In the genomic region with DNA sequence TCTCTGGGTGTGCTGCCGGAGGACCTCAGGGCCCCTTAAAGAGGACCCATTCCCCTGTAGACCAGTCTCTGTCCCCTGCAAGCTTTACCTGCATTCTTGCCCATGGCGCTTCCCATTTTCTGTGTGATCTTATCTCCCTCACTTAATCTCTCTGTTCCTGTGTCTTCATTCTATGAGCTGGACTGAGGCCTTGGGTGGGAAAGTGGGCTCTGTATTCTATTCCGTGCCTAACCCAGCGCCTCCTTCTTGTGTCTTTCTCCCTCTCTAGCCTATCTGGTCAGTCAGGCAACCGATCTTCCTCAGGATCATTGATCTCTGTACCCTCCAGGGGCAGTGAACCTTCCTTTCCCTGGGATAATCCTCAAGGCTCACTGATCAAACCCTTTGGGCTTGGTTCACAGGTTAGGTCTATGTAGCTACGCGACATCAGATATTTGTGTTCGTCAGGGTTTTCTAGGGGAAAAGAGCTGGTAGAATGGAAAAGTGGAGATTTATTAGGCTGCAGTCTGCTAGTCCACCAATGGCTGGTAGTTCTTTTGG, we compare ENCODE assay signal across 8 mouse cellular contexts. TPM values are rescaled to one million over a fixed set of nuclear protein-coding genes. Genes with fewer than 3 reads are reported as not detected.
DNase-seq lines count a peak whose midpoint lies in the region; ATAC-seq and TF ChIP-seq lines count a peak whose summit lies in the region.

No protein-coding gene starts in this region.

- ATAC-seq in neural tube, embryonic 11.5 days (ENCODE audit: insufficient read depth, low FRiP score, low TSS enrichment), result no peak
- ATAC-seq in forebrain, embryonic 12.5 days (ENCODE audit: low FRiP score), result no peak; the same call in 1 of the 2 replicates
- ATAC-seq in limb, embryonic 14.5 days (ENCODE audit: low FRiP score, low read depth), result no peak
- ATAC-seq in stomach, embryonic 16.5 days (ENCODE audit: insufficient read depth, low FRiP score), result no peak

- peak overlapping the region; percentile 66 for H3K4me2 ChIP-seq in neural tube, embryonic 11.5 days (ENCODE audit: low read depth)
- peak overlapping the region; percentile 83 for H3K4me2 ChIP-seq in forebrain, embryonic 12.5 days
- H3K4me2 ChIP-seq in limb, embryonic 14.5 days (replicated peaks; ENCODE audit: low read depth, low read length, severe bottlenecking), result peak overlapping the region; percentile 96
- H3K4me2 ChIP-seq in stomach, embryonic 16.5 days (ENCODE audit: low read depth, low read length), result peak overlapping the region; percentile 84

- no peaks in the 10 kb centered on the region; the same call in 1 of the 2 replicates for H3K9me3 ChIP-seq in neural tube, embryonic 11.5 days (ENCODE audit: control insufficient read depth, low read length)
- H3K9me3 ChIP-seq in forebrain, embryonic 12.5 days, result no peaks in the 10 kb centered on the region
- no peaks in the 10 kb centered on the region for H3K9me3 ChIP-seq in limb, embryonic 14.5 days (ENCODE audit: control insufficient read depth, low read length)
- H3K9me3 ChIP-seq in stomach, embryonic 16.5 days (replicated peaks; ENCODE audit: control insufficient read depth, low read length), result no peaks in the 10 kb centered on the region; the same call in 1 of the 2 replicates

- peak overlapping the region; percentile 65 for H3K4me3 ChIP-seq in neural tube, embryonic 11.5 days (ENCODE audit: low read depth, low read length)
- H3K4me3 ChIP-seq in forebrain, embryonic 12.5 days (replicated peaks), result peak overlapping the region; percentile 85
- peak overlapping the region; percentile 68 for H3K4me3 ChIP-seq in limb, embryonic 14.5 days (replicated peaks; ENCODE audit: low read length)
- H3K4me3 ChIP-seq in stomach, embryonic 16.5 days (replicated peaks; ENCODE audit: low read length), result peak overlapping the region; percentile 83

- H3K27ac ChIP-seq in neural tube, embryonic 11.5 days (ENCODE audit: low read depth, low read length), result no peak overlapping the region
- 0 out of 2 replicates have a peak overlapping the region, but pooled peaks have one; percentile 42 for H3K27ac ChIP-seq in forebrain, embryonic 12.5 days
- H3K27ac ChIP-seq in limb, embryonic 14.5 days (replicated peaks; ENCODE audit: low read depth, low read length), result no peak overlapping the region
- no peak overlapping the region for H3K27ac ChIP-seq in stomach, embryonic 16.5 days (ENCODE audit: low read length)

- no peak for DNase-seq in neural tube, embryonic 11.5 days (ENCODE audit: low spot score)
- no peak for DNase-seq in neural tube, embryonic 10.5 days (ENCODE audit: extremely low spot score, low spot score)
- no peak for DNase-seq in limb, embryonic 14.5 days (ENCODE audit: low spot score)
- no peak for DNase-seq in cerebellum, adult 9-10 months
- no peak for DNase-seq in retina, postnatal 1 day
- DNase-seq in layer of hippocampus, postnatal 25 days (ENCODE audit: extremely low spot score in 1 of 2, low spot score in 1 of 2), result no peak

- no peaks in the 10 kb centered on the region for H3K36me3 ChIP-seq in neural tube, embryonic 11.5 days (ENCODE audit: control insufficient read depth, insufficient read depth, low read length)
- peaks cover 22% of the 10 kb centered on the region for H3K36me3 ChIP-seq in forebrain, embryonic 12.5 days (replicated peaks)
- H3K36me3 ChIP-seq in limb, embryonic 14.5 days (ENCODE audit: control insufficient read depth, insufficient read depth, low read length), result peaks cover 5% of the 10 kb centered on the region; the same call in 1 of the 2 replicates
- peaks cover 3% of the 10 kb centered on the region; the same call in 1 of the 2 replicates for H3K36me3 ChIP-seq in stomach, embryonic 16.5 days (ENCODE audit: control insufficient read depth, insufficient read depth, low read length)

- H3K27me3 ChIP-seq in neural tube, embryonic 11.5 days (ENCODE audit: control insufficient read depth, insufficient read depth, low read length), result no peaks in the 10 kb centered on the region
- no peaks in the 10 kb centered on the region for H3K27me3 ChIP-seq in forebrain, embryonic 12.5 days
- H3K27me3 ChIP-seq in limb, embryonic 14.5 days (ENCODE audit: control insufficient read depth, insufficient read depth, low read length), result no peaks in the 10 kb centered on the region
- H3K27me3 ChIP-seq in stomach, embryonic 16.5 days (ENCODE audit: control insufficient read depth, insufficient read depth, low read length), result no peaks in the 10 kb centered on the region

- H3K4me1 ChIP-seq in neural tube, embryonic 11.5 days (ENCODE audit: control insufficient read depth, insufficient read depth, low read length), result peaks cover 10% of the 10 kb centered on the region
- peaks cover 42% of the 10 kb centered on the region for H3K4me1 ChIP-seq in forebrain, embryonic 12.5 days
- H3K4me1 ChIP-seq in limb, embryonic 14.5 days (ENCODE audit: control insufficient read depth, insufficient read depth, low read length), result peaks cover 12% of the 10 kb centered on the region
- peaks cover 19% of the 10 kb centered on the region for H3K4me1 ChIP-seq in stomach, embryonic 16.5 days (ENCODE audit: control insufficient read depth, insufficient read depth, low read length)

- H3K9ac ChIP-seq in neural tube, embryonic 11.5 days (ENCODE audit: low read length), result peak overlapping the region; percentile 68
- peak overlapping the region; percentile 85 for H3K9ac ChIP-seq in forebrain, embryonic 12.5 days
- H3K9ac ChIP-seq in limb, embryonic 14.5 days (ENCODE audit: low read depth, low read length, severe bottlenecking), result peak overlapping the region; percentile 66
- H3K9ac ChIP-seq in stomach, embryonic 16.5 days (ENCODE audit: low read length), result peak overlapping the region; percentile 88

- 38% methylated on average over 8 of the region's 8 CpGs for WGBS in neural tube, embryonic 11.5 days
- WGBS in forebrain, embryonic 12.5 days, result 32% methylated on average over 8 of the region's 8 CpGs
- WGBS in limb, embryonic 14.5 days, result 31% methylated on average over 8 of the region's 8 CpGs
- 34% methylated on average over 8 of the region's 8 CpGs for WGBS in stomach, embryonic 16.5 days

- no peak for TF ChIP-seq POLR2A in limb, embryonic 14.5 days (IDR thresholded peaks at IDR 0.05; ENCODE audit: borderline replicate concordance, extremely low read depth, insufficient read depth, insufficient read length)

RNA-seq across cellular contexts. Expression of a gene that starts 0.6 kb away (rescaled TPM):
- 24.8 and 26.7 TPM in 2 replicates for polyA plus RNA-seq in neural tube, embryonic 11.5 days (2014; fragmentation: Nextera tagmentation; extraction: Ambion mirVana)
- polyA plus RNA-seq in forebrain, embryonic 12.5 days (2016; fragmentation: Nextera tagmentation; extraction: Ambion mirVana), result 41.4 and 46.5 TPM in 2 replicates
- polyA plus RNA-seq in limb, embryonic 14.5 days (2012; rRNA removed), result 11.7 and 13.1 TPM in 2 replicates
- 19.0 and 20.8 TPM in 2 replicates for polyA plus RNA-seq in limb, embryonic 14.5 days (2014; fragmentation: Nextera tagmentation; extraction: Ambion mirVana)
- 25.0 and 27.9 TPM in 2 replicates for polyA plus RNA-seq in stomach, embryonic 16.5 days (2015; fragmentation: Nextera tagmentation; extraction: Ambion mirVana)
- 10 to 100 TPM; 55.9 to 66.8 TPM for total RNA-seq in layer of hippocampus, postnatal 25 days (2021)
